Mouse (Mus musculus) heart, embryonic 12.5 days (tissue): ENCODE measurements around the gene Gm49322. TPM values are rescaled to one million over a fixed set of nuclear protein-coding genes. Genes with fewer than 3 reads are reported as not detected.
A peak's percentile ranks its signal among the peaks of the same experiment; 100 is the strongest.

Experiments used
- ATAC-seq: fragments of 200-750 bp; cut with Nextera tagmentation; 2 replicates; pipeline ENCODE4 v1.8.0; 2017; ENCODE audit warnings: moderate TSS enrichment, moderate library complexity; ENCODE audit not compliant: insufficient number of reproducible peaks, low FRiP score
- H3K27ac ChIP-seq: fragments of 300-500 bp; sonication (generic); 2 replicates; pipeline ENCODE4 v1.5.1; 2016; ENCODE audit warnings: mild to moderate bottlenecking, moderate library complexity; ENCODE audit not compliant: poor library complexity, severe bottlenecking
- H3K27me3 ChIP-seq: fragments of 300-500 bp; sonication (generic); replicated peaks from 2 replicates; pipeline ENCODE4 v1.6.1; 2016; ENCODE audit warnings: mild to moderate bottlenecking, moderate library complexity
- H3K36me3 ChIP-seq: fragments of 300-500 bp; sonication (generic); 2 replicates; pipeline ENCODE4 v1.6.1; 2016; ENCODE audit warnings: mild to moderate bottlenecking, moderate library complexity
- H3K4me1 ChIP-seq: fragments of 300-500 bp; sonication (generic); replicated peaks from 2 replicates; pipeline ENCODE4 v1.6.1; 2016; ENCODE audit warnings: mild to moderate bottlenecking
- H3K4me2 ChIP-seq: fragments of 300-500 bp; sonication (generic); 2 replicates; pipeline ENCODE4 v1.6.1; 2016; ENCODE audit warnings: mild to moderate bottlenecking, moderate library complexity
- H3K4me3 ChIP-seq: fragments of 300-500 bp; sonication (generic); 2 replicates; pipeline ENCODE4 v1.5.1; 2016; ENCODE audit warnings: mild to moderate bottlenecking
- H3K9ac ChIP-seq: fragments of 300-500 bp; sonication (generic); 2 replicates; pipeline ENCODE4 v1.6.1; 2016; ENCODE audit warnings: mild to moderate bottlenecking, moderate library complexity
- H3K9me3 ChIP-seq: fragments of 300-500 bp; sonication (generic); replicated peaks from 2 replicates; pipeline ENCODE4 v1.6.1; 2016; ENCODE audit warnings: mild to moderate bottlenecking, moderate library complexity
- WGBS: fragments of 180-500 bp; shearing (Covaris S2); methylation state at CpG from one replicate; pipeline ENCODE4 v1.1.7; 2016; 5-methylcytosine and 5-hydroxymethylcytosine counted together
- polyA plus RNA-seq: library from polyadenylated mRNA; unstranded; fragments of >200 nt; fragmentation: Nextera tagmentation; extraction: Ambion mirVana; gene quantifications from 2 replicates; pipeline ENCODE4 v1.2.1, GENCODE M21; 2016

The Gm49322 gene
- polyA plus RNA-seq, 1 experiment from 2014 or later, result 2.6 TPM

DNA sequence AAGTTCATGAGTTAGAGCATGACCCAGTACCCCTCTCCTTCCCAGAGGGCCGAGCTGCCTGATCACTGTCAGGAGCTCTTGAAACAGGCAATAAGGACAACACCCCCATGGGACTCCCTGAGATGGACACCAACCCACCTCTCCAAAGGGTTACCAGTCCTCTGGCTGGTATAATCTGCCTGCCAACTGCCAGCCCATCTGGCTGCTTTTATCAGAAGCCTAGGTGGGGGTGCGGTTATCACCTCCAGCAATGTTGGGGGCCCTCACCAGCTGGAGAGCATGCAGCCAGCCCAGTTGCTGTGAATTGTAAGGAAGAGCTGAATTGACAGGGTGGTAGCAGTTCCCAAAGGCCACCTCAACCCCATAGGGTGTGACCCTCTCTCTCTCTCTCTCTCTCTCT, 33.3 kb upstream of the Gm49322 start:
- Histone ChIP-seq H3K4me3 (no peak overlapping the region), H3K27ac (no peak overlapping the region), H3K9ac (no peak overlapping the region), H3K36me3 (peaks cover 13% of the 10 kb centered on the region), H3K9me3 (no peaks in the 10 kb centered on the region), H3K4me2 (no peak overlapping the region), H3K27me3 (no peaks in the 10 kb centered on the region), H3K4me1 (peaks cover 76% of the 10 kb centered on the region)
- no peak for ATAC-seq
- WGBS, result 66% methylated on average over 2 of the region's 2 CpGs

DNA sequence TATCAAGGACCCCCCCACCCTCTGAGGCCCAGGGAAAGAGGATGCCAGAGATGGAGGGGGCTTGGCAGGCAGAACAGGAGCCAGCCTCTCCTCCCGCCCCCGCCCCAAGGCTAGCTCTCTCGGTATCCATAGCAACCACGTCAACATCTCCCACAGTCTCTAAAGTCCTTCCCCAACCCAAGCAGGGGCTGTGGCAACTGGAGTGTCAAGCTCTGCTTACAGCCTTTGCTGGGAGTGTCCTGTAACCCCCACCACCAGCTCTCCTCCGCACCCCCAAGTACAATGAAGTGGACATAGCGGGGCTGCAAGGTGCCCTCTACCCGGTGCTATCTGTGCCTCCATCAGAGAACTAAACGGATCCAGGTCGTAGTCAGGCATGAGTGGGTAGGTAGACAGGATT, 31.9 kb upstream of the Gm49322 start:
- Histone ChIP-seq H3K36me3 (peaks cover under 1% of the 10 kb centered on the region; the same call in 1 of the 2 replicates), H3K9me3 (no peaks in the 10 kb centered on the region), H3K27ac (no peak overlapping the region), H3K4me1 (peaks cover 84% of the 10 kb centered on the region), H3K4me3 (no peak overlapping the region), H3K27me3 (no peaks in the 10 kb centered on the region), H3K9ac (peak overlapping the region; percentile 18; the same call in 1 of the 2 replicates), H3K4me2 (no peak overlapping the region)
- WGBS, result 45% methylated on average over 9 of the region's 9 CpGs
- ATAC-seq, result no peak

DNA sequence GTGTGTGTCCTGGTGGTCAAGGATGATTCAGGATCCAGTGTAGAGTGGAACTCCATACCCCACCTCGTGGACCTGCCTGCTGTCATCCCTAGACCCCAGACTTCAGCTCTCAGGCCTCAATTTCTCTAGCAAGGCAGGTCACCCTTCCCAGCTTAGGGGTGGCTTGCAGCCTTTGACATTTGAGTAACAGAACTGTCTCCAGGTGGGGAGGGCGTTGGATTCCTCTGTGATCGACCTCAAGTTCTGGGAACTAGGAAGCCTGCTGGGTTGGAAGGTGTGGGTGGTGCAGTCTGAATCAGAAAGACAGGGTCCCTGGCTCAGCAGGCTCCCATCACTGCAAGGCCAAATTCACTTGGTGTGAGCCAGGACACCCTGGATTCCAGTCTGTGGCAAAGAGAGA, 30.9 kb upstream of the Gm49322 start:
- H3K36me3 ChIP-seq, result no peaks in the 10 kb centered on the region
- 0 out of 2 replicates have a peak overlapping the region, but pooled peaks have one; percentile 91 for H3K4me3 ChIP-seq
- no peak overlapping the region for H3K27ac ChIP-seq
- no peaks in the 10 kb centered on the region for H3K27me3 ChIP-seq
- 71% methylated on average over 3 of the region's 3 CpGs for WGBS
- H3K4me1 ChIP-seq, result peaks cover 82% of the 10 kb centered on the region
- no peak for ATAC-seq
- H3K4me2 ChIP-seq, result peak overlapping the region; percentile 97
- no peaks in the 10 kb centered on the region for H3K9me3 ChIP-seq
- H3K9ac ChIP-seq, result no peak overlapping the region

DNA sequence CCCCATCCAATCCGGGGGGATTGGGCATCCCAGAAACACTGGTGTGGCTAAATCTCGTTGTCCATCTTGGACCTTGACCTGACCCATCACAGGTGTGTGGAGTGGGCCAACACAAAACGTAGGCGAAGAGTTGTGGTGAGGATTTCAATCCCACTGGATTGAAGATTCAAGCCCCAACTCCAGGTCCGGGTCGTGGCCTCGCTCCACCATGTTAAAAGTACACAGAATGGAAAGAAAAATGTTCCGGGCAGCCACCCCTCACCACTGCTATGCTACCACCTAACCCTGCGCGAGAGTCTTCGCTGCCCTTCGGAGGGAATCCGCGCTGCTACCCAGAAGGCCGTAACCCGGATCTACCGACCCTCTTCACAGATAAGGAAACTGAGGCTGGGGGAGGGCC, 29.9 kb upstream of the Gm49322 start:
- WGBS, result 14% methylated on average over 17 of the region's 17 CpGs
- Histone ChIP-seq H3K4me3 (peak overlapping the region; percentile 91), H3K36me3 (no peaks in the 10 kb centered on the region), H3K27me3 (no peaks in the 10 kb centered on the region), H3K4me1 (peaks cover 72% of the 10 kb centered on the region), H3K9me3 (no peaks in the 10 kb centered on the region), H3K4me2 (peak overlapping the region; percentile 97), H3K27ac (no peak overlapping the region), H3K9ac (peak overlapping the region; percentile 88)
- ATAC-seq, result no peak

DNA sequence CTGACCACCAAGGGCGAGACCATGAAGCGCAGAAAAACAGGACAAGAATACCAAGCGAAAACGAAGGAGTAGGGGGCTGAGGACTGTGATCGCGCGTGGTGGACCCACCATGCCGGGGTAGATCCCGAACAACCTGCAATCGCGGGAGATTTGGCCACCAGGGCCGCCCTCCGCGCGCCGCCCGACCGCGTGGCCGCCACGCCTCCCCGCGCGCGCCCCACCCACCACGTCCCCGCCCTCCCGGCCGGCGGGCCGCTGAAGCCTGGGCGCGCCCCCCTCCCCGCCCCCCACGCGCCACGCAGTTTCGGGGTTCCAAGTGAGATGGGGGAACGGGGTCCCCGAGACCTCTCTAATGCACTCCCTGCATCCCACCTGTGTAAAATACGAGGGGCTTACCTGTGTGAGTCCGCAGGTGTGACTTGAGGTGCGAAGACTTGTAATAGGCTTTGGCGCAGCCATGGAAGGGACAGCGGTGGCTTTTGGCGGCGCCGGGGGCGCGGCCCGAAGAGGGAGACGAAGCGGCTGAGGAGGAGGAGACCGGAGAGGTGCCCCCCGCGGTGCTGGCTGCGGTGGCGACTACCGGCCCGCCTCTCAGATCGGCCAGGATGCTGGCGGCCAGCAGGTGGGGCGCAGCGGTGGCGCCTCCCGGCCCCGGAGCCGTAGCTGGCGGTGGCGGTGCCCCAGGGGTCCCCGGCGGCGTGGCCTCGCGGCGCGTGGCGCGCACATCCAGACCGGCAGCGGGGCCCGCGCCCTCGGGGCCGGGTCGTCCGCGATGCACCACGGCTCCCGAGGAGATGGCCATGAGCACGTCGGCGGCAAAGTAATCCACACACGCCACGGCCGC, 29.2 kb upstream of the Gm49322 start:
- Histone ChIP-seq H3K9me3 (no peaks in the 10 kb centered on the region), H3K4me1 (peaks cover 65% of the 10 kb centered on the region), H3K27ac (peak overlapping the region; percentile 84), H3K9ac (peak overlapping the region; percentile 88), H3K4me3 (peak overlapping the region; percentile 91), H3K4me2 (peak overlapping the region; percentile 97), H3K36me3 (peaks cover 5% of the 10 kb centered on the region; the same call in 1 of the 2 replicates), H3K27me3 (no peaks in the 10 kb centered on the region)
- no peak for ATAC-seq
- WGBS, result under 1% methylated on average over 88 of the region's 96 CpGs

DNA sequence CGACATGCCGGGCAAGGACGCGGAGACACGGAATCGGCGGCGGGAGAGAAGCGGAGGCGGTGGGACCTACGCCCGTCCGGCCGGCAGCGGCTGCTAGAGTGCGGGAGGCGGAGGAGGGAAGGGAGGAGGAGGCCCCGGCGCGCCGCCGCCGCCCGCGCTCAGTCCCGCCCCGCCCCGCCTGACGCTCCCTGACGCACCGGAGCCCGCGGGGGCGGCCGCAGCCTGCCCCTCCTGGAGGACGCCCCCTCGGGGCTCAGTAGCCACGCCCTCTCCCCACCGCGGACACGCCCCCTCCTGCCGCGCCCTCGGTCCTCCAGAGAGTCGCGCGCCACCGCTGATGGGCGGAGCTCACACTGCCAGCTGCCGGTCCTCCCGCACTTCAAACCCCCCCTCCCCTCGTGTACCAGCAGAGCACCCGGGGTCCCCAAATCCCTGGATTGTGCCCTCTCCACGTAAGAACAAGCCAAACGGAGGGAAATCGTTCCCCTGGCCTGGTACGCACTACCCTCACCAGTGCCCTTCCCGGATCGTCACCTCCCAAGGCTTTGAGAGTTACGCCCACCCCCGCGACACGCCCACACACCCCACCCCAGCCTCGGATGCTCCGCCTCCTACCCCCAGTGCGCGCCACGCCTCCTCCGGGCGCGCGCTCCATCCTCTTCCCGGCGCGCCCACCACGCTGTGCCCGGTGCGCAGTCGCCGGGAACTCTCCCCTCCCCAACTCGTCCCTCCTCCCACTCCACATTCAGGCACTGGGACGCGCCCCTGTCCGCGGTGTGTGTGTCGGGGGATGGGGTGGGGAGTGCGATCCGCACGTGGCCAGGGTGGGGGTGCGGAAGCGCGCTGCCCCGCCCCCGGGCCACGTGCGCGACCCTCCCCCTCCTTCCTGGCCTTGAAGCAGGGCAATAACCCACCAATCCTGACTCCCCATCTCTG, 28.4 kb upstream of the Gm49322 start, which contains the start of gene Klf16:
TSS of gene Klf16 (minus strand) at position 127 of the 936 bp plus-strand sequence.
- peak; percentile 90 for ATAC-seq
- H3K27ac ChIP-seq, result peak within 1 kb of the TSS; percentile 84
- peaks cover 14% of the 10 kb centered on the region; the same call in 1 of the 2 replicates for H3K36me3 ChIP-seq
- H3K9me3 ChIP-seq, result no peaks in the 10 kb centered on the region
- peak within 1 kb of the TSS; percentile 88 for H3K9ac ChIP-seq
- WGBS, result under 1% methylated on average over 68 of the region's 97 CpGs
- peak within 1 kb of the TSS; percentile 97 for H3K4me2 ChIP-seq
- peak within 1 kb of the TSS; percentile 91 for H3K4me3 ChIP-seq
- peaks cover 56% of the 10 kb centered on the region for H3K4me1 ChIP-seq
- no peaks in the 10 kb centered on the region for H3K27me3 ChIP-seq

DNA sequence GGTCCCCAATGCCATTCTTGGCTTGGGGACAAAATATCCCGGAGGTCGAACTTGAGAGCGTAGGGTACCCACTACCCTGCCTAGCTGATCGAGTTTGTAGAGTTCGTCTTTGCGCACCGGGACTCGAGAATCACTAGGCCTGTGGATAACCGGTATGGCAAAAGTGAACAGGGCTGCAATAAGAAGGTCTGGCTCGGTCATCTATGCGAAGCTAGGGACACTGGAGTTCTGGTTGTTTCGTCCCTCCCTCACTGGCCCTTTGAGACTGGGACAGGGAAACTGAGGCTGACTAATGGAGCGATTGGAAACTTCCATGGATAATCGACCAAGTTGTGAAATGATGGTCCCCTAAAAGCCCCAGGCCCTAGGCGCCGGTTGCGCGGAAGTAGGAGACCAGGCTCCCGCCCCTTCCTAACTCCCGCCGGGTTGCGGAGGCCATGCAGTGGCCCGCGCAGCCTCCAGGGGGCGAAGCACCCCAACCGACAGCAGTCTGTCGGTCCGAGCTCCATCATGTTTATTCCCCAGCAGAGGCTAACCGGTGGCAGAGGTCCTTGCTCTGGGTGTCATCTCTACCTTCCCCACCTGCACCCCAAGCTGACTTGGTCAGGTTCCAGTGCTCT, 27.6 kb upstream of the Gm49322 start:
- H3K4me2 ChIP-seq, result peak overlapping the region; percentile 97
- peak overlapping the region; percentile 91 for H3K4me3 ChIP-seq
- H3K36me3 ChIP-seq, result peaks cover 19% of the 10 kb centered on the region
- peak overlapping the region; percentile 70 for H3K9ac ChIP-seq
- peak; percentile 49 for ATAC-seq
- no peaks in the 10 kb centered on the region for H3K9me3 ChIP-seq
- under 1% methylated on average over 29 of the region's 29 CpGs for WGBS
- peaks cover 50% of the 10 kb centered on the region for H3K4me1 ChIP-seq
- no peaks in the 10 kb centered on the region for H3K27me3 ChIP-seq
- H3K27ac ChIP-seq, result peak overlapping the region; percentile 84

DNA sequence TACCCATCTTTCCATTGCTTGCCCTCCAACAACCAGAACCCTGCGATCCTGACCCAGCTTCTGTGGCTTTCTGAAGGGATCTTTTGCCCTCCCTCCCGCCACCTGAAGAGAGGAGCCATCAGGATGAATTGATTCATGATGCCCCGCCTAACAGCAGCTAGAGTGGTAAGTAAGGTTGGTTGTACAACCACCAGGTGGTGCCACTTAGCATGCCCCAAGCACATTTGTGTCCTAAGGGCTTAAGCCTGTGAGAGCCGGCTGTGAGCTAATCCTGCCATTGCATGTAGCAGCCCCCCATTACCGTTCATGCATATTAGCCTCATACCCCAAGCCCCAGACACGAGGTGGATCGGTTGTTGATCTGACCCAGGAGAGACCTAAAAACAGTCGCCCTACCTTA, 26.9 kb upstream of the Gm49322 start:
- Histone ChIP-seq H3K27ac (peak overlapping the region; percentile 84), H3K4me3 (peak overlapping the region; percentile 91), H3K36me3 (peaks cover 25% of the 10 kb centered on the region), H3K27me3 (no peaks in the 10 kb centered on the region), H3K9me3 (no peaks in the 10 kb centered on the region), H3K4me1 (peaks cover 43% of the 10 kb centered on the region), H3K9ac (peak overlapping the region; percentile 70), H3K4me2 (peak overlapping the region; percentile 97)
- no peak for ATAC-seq
- 11% methylated on average over 8 of the region's 8 CpGs for WGBS

DNA sequence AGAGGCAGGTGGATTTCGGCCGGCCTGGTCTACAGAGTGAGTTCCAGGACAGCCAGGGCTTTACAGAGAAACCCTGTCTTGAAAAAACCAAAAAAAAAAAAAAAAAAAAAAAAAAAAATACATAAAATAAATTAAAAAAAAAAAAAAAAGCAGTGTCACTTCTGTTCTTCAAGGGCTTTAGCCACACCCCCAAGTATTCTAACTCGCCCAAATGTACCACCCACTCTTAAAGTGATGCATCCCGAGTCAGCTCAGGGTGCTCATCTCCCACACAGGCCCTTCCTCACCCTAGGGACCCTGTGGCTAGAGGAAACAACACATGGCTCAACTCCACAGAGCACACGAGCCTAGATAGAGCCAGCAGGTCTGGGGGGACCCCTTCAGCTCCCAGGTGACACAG, 22.8 kb upstream of the Gm49322 start:
- H3K9ac ChIP-seq, result no peak overlapping the region
- H3K4me3 ChIP-seq, result no peak overlapping the region
- H3K4me2 ChIP-seq, result no peak overlapping the region
- H3K27ac ChIP-seq, result no peak overlapping the region
- WGBS, result 87% methylated on average over 5 of the region's 5 CpGs
- peaks cover 51% of the 10 kb centered on the region for H3K4me1 ChIP-seq
- no peaks in the 10 kb centered on the region for H3K9me3 ChIP-seq
- no peak for ATAC-seq
- H3K36me3 ChIP-seq, result peaks cover 53% of the 10 kb centered on the region
- H3K27me3 ChIP-seq, result no peaks in the 10 kb centered on the region

DNA sequence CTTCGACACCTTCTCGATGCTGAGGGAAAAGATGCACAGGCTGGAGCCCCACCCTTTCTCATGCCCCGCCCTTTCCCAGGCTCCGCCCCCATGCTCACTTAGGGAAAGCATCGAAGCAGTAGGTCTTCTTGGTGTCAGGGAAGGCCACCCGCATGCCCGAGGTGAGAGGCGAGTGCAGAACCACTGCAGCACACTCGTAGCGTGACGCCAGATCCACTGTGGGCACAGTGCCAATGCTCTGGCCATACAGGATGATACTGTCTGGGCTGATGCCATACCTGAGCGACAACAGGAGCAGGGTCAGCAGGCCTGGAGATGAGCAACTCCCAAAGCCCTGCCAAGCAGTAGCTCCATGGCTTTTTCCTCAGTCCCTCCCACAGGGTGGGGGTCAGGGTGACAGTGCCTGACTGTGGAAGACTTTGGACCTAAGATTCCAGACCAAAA, 21.8 kb upstream of the Gm49322 start:
- Histone ChIP-seq H3K4me2 (no peak overlapping the region), H3K27me3 (no peaks in the 10 kb centered on the region), H3K4me1 (peaks cover 52% of the 10 kb centered on the region), H3K4me3 (no peak overlapping the region), H3K36me3 (peaks cover 53% of the 10 kb centered on the region), H3K9me3 (no peaks in the 10 kb centered on the region), H3K9ac (peak overlapping the region; percentile 23; the same call in 1 of the 2 replicates), H3K27ac (no peak overlapping the region)
- ATAC-seq, result no peak
- 63% methylated on average over 12 of the region's 12 CpGs for WGBS
